Mouse (Mus musculus) brain, embryonic 14.5 days (tissue): ENCODE results near the gene Anapc1. TPM values are rescaled to one million over a fixed set of nuclear protein-coding genes. Genes with fewer than 3 reads are reported as not detected.

ENCODE experiments used
- DNase-seq: peaks from one replicate; pipeline ENCODE4 v3.0.0-alpha.2; 2011; ENCODE audit warnings: low read depth
- CTCF ChIP-seq: fragments of 200-500 bp; IDR thresholded peaks from 2 replicates; pipeline ENCODE4 v1.5.1; 2012; ENCODE audit warnings: inconsistent platforms, mild to moderate bottlenecking, moderate library complexity, borderline replicate concordance; ENCODE audit not compliant: insufficient read depth, insufficient read length; ENCODE audit errors: extremely low read depth
- POLR2A ChIP-seq: fragments of 200-500 bp; IDR thresholded peaks from 2 replicates; pipeline ENCODE4 v1.6.1; 2012; ENCODE audit warnings: mild to moderate bottlenecking, inconsistent platforms, borderline replicate concordance; ENCODE audit not compliant: poor library complexity, insufficient read depth, insufficient read length, severe bottlenecking; ENCODE audit errors: extremely low read depth
- polyA plus RNA-seq: library from polyadenylated mRNA; depleted of rRNA; stranded (reverse); fragments of >200 nt; gene quantifications from 2 replicates; pipeline ENCODE4 v1.2.3, GENCODE M21; 2012; rRNA removed

Anapc1 gene
- polyA plus RNA-seq, 1 experiment = 63.7 TPM

DNA sequence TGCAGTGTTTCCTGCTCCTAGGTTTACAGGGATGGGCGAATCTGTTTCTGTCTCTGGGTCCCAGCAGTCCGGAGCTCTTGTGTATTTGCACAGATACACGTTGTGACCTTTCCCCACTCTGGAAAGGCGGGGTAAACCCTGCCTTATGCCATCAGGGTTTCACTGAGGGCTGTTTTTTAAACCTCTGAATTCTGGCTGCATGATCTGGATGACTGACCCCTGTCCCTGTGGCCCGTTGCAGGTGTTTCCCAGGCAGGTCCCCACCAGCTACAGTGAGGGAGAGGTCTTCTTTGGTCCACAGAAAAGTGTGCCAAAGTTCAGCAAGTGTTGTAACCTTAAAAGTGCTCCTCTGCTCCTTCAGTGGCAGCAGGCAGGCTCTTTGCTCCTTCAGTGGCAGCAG, 77.9 kb downstream of the Anapc1 start:
- DNase-seq = no peak
- TF ChIP-seq POLR2A = no peak
- TF ChIP-seq CTCF = no peak

DNA sequence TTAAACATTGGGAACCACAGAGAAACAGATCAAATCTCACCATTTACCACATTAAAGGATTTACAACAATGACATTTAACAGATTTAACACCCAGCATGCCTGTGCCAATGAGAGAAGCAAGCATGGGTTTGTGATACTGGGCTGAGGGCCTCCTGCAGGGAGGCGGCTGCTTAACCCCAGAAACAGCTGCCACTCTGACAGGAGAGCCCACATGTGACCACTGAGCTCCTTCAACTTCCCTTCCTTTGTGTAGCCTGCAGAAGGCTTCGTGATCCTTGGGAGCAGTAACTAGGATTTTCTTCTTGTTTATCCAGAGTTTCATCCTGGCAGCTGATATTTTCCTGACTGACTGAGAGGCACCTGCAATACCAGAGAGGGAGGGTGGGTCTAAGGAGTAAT, 85.7 kb downstream of the Anapc1 start:
- TF ChIP-seq CTCF = no peak
- no peak for TF ChIP-seq POLR2A

DNA sequence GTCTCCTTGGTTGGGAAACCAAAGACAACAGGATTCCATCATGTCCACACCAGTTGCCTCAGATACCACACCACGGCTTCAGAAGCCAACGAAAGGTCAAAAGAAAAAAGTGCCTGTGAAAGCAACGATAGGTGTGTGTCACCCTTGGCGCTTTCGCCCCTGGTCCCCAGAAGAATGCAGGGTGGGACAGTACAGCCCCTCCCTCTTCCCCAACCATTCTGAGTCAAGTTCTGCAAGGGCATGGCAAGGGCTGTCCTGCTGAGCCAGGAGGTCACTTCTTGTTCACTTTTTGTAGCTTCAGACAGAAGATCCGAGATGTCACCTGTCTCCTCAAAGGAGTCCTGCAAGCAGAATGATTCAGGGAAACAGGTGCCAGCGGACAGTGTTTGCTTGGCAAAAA, 94.9 kb downstream of the Anapc1 start:
- no peak for DNase-seq
- TF ChIP-seq POLR2A (no peak), CTCF (no peak)

More for the DNA sequence above, 85.7 kb downstream of the Anapc1 start:
- DNase-seq = peak; percentile 6

DNA sequence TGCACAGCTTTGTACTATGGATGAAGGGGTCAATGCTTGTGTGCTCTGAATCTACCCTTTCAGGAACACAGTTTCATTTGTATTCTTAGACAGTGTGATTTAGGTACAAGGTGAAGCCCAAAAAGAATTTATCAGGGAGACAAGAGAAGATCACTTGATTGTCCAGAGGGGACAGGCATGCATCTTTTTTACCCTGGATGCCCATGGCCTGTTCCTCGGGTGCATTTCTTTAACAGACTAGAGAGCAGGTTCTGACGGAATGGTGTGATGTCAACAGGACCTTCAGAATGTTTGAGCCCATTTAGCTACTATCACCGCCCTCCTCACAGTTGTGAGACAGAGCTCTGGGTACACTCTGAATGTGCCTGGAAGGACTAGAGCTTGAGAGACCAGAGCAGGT, 96.3 kb downstream of the Anapc1 start, which contains the start of gene Spdye4c:
TSS of gene Spdye4c (plus strand) at position 301 of the 400 bp plus-strand sequence.
- no peak for DNase-seq
- no peak for TF ChIP-seq POLR2A
- no peak for TF ChIP-seq CTCF

GRCm38 (mm10) chr2:128582881-128583280, 104.3 kb downstream of the Anapc1 start:
- TF ChIP-seq POLR2A = no peak
- TF ChIP-seq CTCF = no peak
- no peak for DNase-seq

DNA sequence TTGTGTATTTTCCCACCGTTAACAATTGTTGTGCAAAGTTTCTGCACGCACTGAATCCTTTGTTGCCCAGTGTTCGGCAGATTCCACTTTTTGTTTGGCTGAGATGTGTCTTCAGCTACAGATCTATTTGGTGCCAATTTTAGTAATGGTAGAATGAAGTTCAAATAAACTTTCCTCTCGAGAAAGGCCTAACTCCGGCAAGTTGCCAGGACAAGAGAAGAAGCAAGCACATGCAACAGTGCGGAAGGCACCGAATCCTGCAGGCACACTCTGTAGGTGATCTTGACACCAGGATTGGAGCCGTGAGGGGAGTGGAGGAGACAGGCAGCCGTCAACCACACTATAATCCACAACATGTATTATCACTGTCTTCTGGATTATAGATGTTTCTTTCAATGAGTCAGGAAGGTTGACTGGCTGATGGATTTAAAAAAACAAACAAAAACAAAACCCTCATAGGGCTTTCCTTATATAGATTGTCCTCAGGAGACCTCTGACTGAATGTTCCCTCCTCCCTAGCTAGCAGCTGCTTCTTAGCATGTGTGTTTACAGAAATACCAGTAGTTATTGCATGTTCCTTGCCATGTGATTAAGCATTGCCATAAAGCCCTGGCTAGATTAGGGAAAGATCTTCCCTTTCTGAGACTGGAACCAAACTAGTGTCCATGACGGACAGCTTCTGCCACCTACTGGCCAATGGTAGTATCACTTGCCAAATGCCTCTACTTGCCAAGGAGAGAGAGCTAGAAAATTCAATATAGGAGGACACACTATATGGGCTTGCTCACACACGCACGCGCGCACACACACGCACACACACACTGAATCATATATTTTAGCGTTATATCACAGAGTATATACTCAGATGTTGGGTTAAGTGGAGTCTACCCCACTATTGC, 114.2 kb downstream of the Anapc1 start:
- TF ChIP-seq CTCF = peak; percentile 85; the same call in 1 of the 2 replicates
- no peak for TF ChIP-seq POLR2A
- DNase-seq = peak; percentile 89

DNA sequence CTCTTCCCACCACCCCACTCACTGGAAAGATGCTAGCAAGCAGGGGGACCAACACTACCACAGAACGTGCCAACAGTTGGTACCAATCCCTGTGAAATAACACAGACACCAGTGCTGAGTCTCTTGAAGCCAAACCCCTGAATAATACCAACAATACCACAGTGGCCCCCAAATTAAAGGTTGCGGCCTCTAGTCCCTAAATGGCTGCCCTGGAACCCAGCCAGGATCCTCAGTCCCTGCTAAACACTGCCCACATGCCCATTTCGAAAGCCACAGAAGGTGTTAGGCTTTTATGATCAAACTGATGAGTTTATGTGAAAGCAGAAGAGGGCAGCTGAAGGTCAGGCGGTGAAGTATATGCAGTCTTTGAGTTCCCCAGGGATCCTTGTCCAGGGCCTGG, 116.2 kb downstream of the Anapc1 start:
- no peak for DNase-seq
- TF ChIP-seq CTCF (no peak), POLR2A (no peak)

GRCm38 (mm10) chr2:128568490-128568889, 118.7 kb downstream of the Anapc1 start:
- no peak for DNase-seq
- TF ChIP-seq CTCF (no peak), POLR2A (no peak)

DNA sequence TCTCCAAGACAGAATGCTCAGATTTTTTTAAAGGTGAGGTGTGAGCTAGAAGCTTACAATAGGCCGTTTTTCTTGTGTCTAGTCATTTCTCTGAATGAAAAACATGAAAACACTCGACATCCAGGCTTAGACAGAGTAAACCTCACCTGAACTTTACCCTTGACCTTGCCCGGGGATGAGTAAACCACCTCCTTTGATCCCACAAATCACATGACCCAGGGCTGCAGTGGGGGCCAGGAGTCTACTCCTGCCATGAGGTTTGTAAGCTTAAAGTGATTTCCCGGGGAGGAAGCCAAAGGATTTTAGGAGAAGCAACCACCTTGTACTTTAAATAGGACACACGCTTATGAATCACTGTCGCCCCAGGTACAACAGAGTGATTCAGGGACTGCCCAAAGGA, 119.2 kb downstream of the Anapc1 start:
- TF ChIP-seq POLR2A = no peak
- no peak for TF ChIP-seq CTCF
- no peak for DNase-seq

DNA sequence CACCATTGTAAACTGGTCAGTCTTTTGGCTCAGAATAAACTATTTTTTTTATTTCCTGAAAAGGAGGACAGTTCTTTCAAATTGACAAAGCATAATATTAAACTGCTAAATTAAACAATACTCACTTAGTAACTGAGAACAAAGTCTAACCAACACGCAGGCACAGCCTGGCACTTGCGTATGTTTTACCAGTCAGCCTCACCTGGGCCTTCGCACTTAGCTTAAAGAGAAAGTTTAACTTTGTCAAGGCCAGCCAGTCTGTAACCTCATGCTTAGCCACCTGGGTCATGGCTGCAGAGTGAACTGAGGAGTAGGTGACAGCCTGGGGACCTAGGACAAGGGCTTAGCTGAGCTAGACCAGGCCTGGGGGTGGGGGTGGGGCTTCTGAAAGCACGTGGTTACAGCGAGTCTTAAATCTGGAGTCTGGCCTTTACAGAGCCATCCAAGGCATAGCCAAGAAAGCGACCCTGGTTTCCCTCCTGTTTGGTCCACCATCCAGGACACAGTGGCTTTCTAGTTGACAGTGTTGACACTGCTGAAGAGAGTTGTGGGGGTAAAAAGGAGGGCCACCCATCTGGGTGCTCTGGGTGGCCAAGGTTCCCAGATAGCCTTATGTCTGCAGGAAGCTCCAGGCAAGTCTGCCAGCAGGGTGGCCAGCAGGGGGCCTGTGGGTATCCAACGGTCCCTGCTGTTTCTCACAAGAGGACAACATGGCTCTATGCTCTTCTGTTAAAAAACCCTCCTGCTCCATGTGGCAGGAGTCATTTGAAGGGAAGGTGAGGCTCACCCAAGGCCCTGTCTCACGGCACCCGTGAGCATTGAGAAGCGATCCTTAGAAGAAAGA, 120.7 kb downstream of the Anapc1 start:
- peak; percentile 40; the same call in 1 of the 2 replicates for TF ChIP-seq CTCF
- no peak for TF ChIP-seq POLR2A
- DNase-seq = no peak

- no peak for DNase-seq
- no peak for TF ChIP-seq POLR2A
- TF ChIP-seq CTCF = no peak
Observed at GRCm38 (mm10) chr2:128565904-128566303, 121.3 kb downstream of the Anapc1 start.

- TF ChIP-seq CTCF (no peak; the same call in 1 of the 2 replicates), POLR2A (no peak)
- no peak for DNase-seq
Observed at GRCm38 (mm10) chr2:128564195-128564594, 123.0 kb downstream of the Anapc1 start.

Other genes starting within 250 kb of the Anapc1 start
- gene Spdye4c, start 96.2 kb downstream of the Anapc1 start, polyA plus RNA-seq = not detected in 2 replicates
- gene Mertk, start 11.6 kb upstream of the Anapc1 start, polyA plus RNA-seq = 0.73 and 1.7 TPM in 2 replicates
- gene Tmem87b, start 130.7 kb upstream of the Anapc1 start, polyA plus RNA-seq = 26.6 and 28.3 TPM in 2 replicates
- 1.3 and 1.7 TPM in 2 replicates for gene Fbln7, start 175.6 kb upstream of the Anapc1 start, polyA plus RNA-seq